Mouse (Mus musculus) neutrophil, adult 5-6 weeks (primary cell): ENCODE data around the gene Gm10100. TPM values are rescaled to one million over a fixed set of nuclear protein-coding genes. Genes with fewer than 3 reads are reported as not detected.
"Not testable (repeated sequence)": the region's sequence is repeated elsewhere in the genome, so short reads cannot be mapped to it uniquely, and the experiment has no call there.

Experiments
- ATAC-seq: fragments of 151-379, 151-347 bp; 2 replicates; pipeline ENCODE4 v1.8.0; 2017; ENCODE audit warnings: mild to moderate bottlenecking, moderate TSS enrichment; ENCODE audit not compliant: insufficient number of reproducible peaks, poor library complexity, low FRiP score, severe bottlenecking; ENCODE audit errors: extremely low read depth
- total RNA-seq: library from RNA; stranded (forward); fragments of 200-1000 nt; gene quantifications from 2 replicates; pipeline ENCODE4 v1.2.3, GENCODE M21; 2017

Gene Gm10100
- not detected in 2 replicates for total RNA-seq

GRCm38 (mm10) chr10:77726186-77726585 lies at the start of gene Gm10100:
Gene Gm10100, plus strand, starts transcription at chr10:77726486.
- ATAC-seq, result no peak

GRCm38 (mm10) chr10:77677562-77677961 lies 48.7 kb upstream of the Gm10100 start:
- no peak for ATAC-seq

GRCm38 (mm10) chr10:77682994-77683393 lies 43.3 kb upstream of the Gm10100 start:
- no peak for ATAC-seq

- no peak for ATAC-seq
These were observed 42.1 kb upstream of the Gm10100 start for GRCm38 (mm10) chr10:77684181-77684580.

GRCm38 (mm10) chr10:77685895-77686664 lies 40.2 kb upstream of the Gm10100 start, which contains the start of gene Tspear:
Gene Tspear, plus strand, starts transcription at chr10:77686569.
- no peak for ATAC-seq

GRCm38 (mm10) chr10:77687021-77687420 lies 39.3 kb upstream of the Gm10100 start:
- ATAC-seq, result no peak

- ATAC-seq, result not testable (repeated sequence)
These were observed 35.9 kb upstream of the Gm10100 start, which contains the start of gene Gm19402 for GRCm38 (mm10) chr10:77690356-77690807. Gene Gm19402, minus strand, starts transcription at chr10:77690757.

GRCm38 (mm10) chr10:77697133-77697532 lies 29.2 kb upstream of the Gm10100 start, which contains the start of gene Gm9508:
Gene Gm9508, minus strand, starts transcription at chr10:77697233.
- no peak for ATAC-seq

GRCm38 (mm10) chr10:77706326-77706725 lies 20.0 kb upstream of the Gm10100 start, which contains the start of gene Gm10272:
Gene Gm10272, plus strand, starts transcription at chr10:77706626.
- no peak for ATAC-seq

- no peak for ATAC-seq
These were observed 16.5 kb upstream of the Gm10100 start for GRCm38 (mm10) chr10:77709831-77710230.

GRCm38 (mm10) chr10:77711157-77711556 lies 15.1 kb upstream of the Gm10100 start, which contains the start of gene Gm10024:
Gene Gm10024, plus strand, starts transcription at chr10:77711457.
- ATAC-seq, result not testable (repeated sequence)

- no peak for ATAC-seq
These were observed 12.6 kb upstream of the Gm10100 start for GRCm38 (mm10) chr10:77713734-77714133.

GRCm38 (mm10) chr10:77715507-77715906 lies 10.8 kb upstream of the Gm10100 start, which contains the start of gene Gm10142:
Gene Gm10142, plus strand, starts transcription at chr10:77715807.
- ATAC-seq, result no peak

GRCm38 (mm10) chr10:77720299-77720698 lies 6.0 kb upstream of the Gm10100 start, which contains the start of gene Krtap12-1:
Gene Krtap12-1, plus strand, starts transcription at chr10:77720599.
- ATAC-seq, result not testable (repeated sequence)

GRCm38 (mm10) chr10:77724855-77725254 lies 1.4 kb upstream of the Gm10100 start:
- ATAC-seq, result no peak

- ATAC-seq, result no peak
These were observed 2.0 kb downstream of the Gm10100 start for GRCm38 (mm10) chr10:77728280-77728679.

GRCm38 (mm10) chr10:77729241-77729640 lies 3.0 kb downstream of the Gm10100 start:
- no peak for ATAC-seq

GRCm38 (mm10) chr10:77735928-77736327 lies 9.6 kb downstream of the Gm10100 start:
- no peak for ATAC-seq

GRCm38 (mm10) chr10:77738929-77739328 lies 12.6 kb downstream of the Gm10100 start:
- no peak for ATAC-seq
